Mouse (Mus musculus) small intestine, adult 2 months (tissue): ENCODE results near the gene Riox2.

Experiments
- CTCF ChIP-seq: fragments of 200-500 bp; IDR thresholded peaks from 2 replicates; pipeline ENCODE4 v1.5.1; 2012; ENCODE audit warnings: low read depth, mild to moderate bottlenecking, control low read depth, inconsistent platforms, low read length, moderate library complexity, mixed read lengths; ENCODE audit not compliant: insufficient replicate concordance, insufficient read length; ENCODE audit errors: extremely low read depth
- POLR2A ChIP-seq: fragments of 200-500 bp; IDR thresholded peaks from 2 replicates; pipeline ENCODE4 v1.6.1; 2012; ENCODE audit warnings: low read depth, mild to moderate bottlenecking, control low read depth, inconsistent platforms, low read length, moderate library complexity

- TF ChIP-seq CTCF (no peak), POLR2A (no peak)
These were observed 62.8 kb downstream of the Riox2 start for GRCm38 (mm10) chr16:59534349-59534748.
